Mouse (Mus musculus) kidney, postnatal 25 days (tissue): Measurements from ENCODE around the gene Pmepa1.
A peak's percentile ranks its signal among the peaks of the same experiment; 100 is the strongest.

Experiments
- DNase-seq, 2 experiments: peaks; one replicate each; pipeline ENCODE4 v3.0.0; 2021; ENCODE audit warnings: mixed read lengths in 2 of 2

Gene Pmepa1

DNA sequence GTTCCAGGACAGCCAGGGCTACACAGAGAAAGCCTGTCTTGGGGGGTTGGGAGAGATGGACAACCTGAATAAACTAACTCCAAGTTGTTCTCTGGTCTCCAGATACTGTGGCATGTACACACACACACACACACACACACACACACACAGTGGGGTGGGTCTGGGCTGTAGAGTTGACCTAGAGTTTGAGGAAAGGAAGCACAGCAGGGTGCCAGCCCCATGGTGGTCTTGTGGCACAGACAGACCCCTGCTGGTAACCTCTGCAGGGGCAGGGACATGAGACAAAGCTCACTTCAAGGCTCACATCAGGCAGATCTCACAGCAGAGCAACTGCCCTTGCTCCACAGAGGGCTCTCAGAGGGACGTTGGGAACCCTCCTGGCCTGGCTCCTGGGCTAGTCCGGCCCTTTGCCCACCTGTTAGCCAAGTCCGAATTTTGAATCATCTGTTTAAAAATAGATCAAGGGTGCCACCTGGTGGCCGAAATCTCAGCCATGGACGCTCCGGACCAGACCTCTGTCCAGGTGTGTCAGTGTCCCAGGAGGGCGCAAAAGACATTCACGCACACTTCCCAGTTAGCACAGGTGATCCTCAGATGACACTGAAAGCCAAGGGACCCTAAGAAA lies 92.4 kb downstream of the Pmepa1 start:
- DNase-seq, result peak; percentile 85 to 93

- peak in 1 of 2 experiments; percentile 43 for DNase-seq
Measured at GRCm38 (mm10) chr2:173183311-173183710, 93.0 kb downstream of the Pmepa1 start.

DNA sequence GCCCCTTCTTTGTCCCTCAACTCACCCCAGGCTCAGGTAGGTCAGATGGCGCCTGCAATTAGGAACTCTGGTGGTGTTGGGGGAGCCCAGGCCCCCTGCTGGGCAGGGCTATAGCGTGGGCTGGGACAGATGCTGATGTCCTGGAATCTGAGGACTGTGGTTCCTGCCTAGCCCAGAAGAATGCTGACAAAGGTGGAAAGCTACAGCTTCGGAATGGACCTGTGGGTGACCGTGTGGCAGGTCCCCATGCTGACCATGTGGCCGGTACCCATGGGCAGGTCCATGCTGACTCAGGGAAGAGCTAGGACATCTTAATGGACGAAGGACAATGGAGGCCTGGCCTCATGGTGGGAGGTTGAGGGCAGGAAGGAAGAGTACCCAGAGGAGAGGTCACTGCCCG lies 93.5 kb downstream of the Pmepa1 start:
- peak in 1 of 2 experiments; percentile 57 for DNase-seq

DNA sequence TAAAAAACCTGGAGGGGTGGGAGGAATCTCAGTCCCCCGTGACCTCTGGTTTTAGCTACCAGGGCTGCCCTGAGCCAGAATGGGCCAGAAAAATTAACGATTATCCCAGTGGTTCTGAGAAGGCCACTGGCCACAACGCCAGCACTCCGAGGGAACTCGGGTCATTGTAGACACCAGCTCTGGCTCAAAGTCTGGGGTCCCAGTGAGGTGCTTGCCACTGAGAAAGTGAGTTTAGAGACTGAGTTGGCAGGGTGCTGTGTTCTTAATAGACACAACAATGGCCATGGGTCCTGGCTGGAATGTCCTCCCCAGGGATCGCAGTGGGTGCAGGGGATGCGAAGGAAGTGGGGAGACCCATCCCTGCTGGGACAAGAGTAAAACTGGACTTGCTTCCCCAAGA lies 94.4 kb downstream of the Pmepa1 start:
- peak; percentile 59 to 88 for DNase-seq

GRCm38 (mm10) chr2:173181486-173181885 lies 94.8 kb downstream of the Pmepa1 start:
- no peak for DNase-seq

- peak in 1 of 2 experiments; percentile 70 for DNase-seq
Measured at GRCm38 (mm10) chr2:173180721-173181388, 95.5 kb downstream of the Pmepa1 start.

DNA sequence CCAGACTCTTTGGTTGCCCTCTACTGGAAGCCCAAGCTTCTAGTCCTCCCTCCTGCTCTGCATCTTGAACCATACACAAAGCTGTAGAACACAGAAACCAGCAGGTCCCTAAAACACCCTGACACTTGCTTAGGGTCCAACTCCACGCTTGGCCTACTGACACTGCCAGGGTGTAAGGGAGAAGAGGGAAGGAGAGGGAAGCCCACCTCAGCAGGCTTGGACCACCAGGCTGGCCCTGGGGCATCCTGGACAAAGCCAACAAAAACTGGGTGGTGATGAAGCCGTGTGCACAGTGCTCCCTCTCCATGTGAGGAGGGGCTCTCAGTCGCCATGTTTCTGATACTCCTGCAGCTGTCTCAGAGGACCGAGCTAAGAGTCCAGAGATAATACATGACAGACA lies 96.3 kb downstream of the Pmepa1 start:
- DNase-seq, result peak in 1 of 2 experiments; percentile 23

DNA sequence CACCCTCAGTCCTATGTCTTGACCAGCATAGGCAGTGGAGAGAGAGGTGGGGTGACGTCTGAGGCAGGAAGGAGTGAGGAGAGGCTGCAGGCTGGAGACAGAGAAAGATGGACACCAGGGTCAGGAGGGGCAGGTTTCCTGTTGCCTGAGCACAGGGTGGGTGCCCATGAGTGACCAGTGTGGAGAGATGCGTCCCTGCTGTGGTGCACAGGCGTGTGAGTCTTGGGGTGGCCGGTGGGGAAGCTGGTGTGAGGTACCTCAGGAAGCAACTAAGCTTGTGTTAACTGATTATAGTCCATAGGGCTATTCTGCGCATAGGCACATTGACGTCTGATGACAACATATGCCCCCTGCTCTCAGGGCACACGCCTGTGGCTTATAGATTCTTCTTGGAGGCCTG lies 97.3 kb downstream of the Pmepa1 start:
- DNase-seq, result peak in 1 of 2 experiments; percentile 31

GRCm38 (mm10) chr2:173177951-173178350 lies 98.4 kb downstream of the Pmepa1 start:
- peak; percentile 93 to 94 for DNase-seq

- peak in 1 of 2 experiments; percentile 38 for DNase-seq
Measured at GRCm38 (mm10) chr2:173177481-173177880, 98.9 kb downstream of the Pmepa1 start.

GRCm38 (mm10) chr2:173175703-173176102 lies 100.6 kb downstream of the Pmepa1 start:
- DNase-seq, result peak in 1 of 2 experiments; percentile 24

DNA sequence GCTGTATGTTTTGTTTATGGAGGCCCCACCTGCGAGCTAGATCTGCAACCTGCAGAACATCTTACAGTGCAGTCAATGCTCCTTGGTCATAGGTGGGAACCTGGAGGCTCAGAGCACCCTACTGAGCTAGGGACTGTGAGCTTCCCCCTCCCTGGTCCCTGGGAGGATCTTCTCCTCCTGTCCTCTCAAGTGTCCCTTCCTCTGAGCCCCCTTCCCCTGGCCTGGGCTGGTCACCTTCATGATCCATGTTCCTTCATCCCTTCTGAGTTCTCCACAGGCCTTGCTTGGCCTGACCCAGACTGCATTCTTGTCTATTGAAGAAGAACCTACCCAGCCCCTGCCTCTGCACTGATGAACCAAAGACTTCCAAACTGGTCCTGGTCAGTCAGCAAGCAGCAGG lies 101.8 kb downstream of the Pmepa1 start:
- DNase-seq, result peak in 1 of 2 experiments; percentile 36
